Mouse (Mus musculus): ENCODE results near the gene Gm9789. TPM values are rescaled to one million over a fixed set of nuclear protein-coding genes. Genes with fewer than 3 reads are reported as not detected.

Gm9789 gene
- polyA plus RNA-seq (2014; fragmentation: Illumina TruSeq; extraction: RNeasy Lipid Tissue Mini Kit (QIAGEN cat#74804); ENCODE audit: low read depth, low replicate concordance), result not detected

GRCm38 (mm10) chr16:89157652-89158051 lies at the start of gene Gm9789:
Gm9789 (plus strand) TSS chr16:89157952.

GRCm38 (mm10) chr16:89140551-89140950 lies 17.2 kb upstream of the Gm9789 start, which contains the start of gene Gm6358:
Gm6358 (plus strand) TSS chr16:89140851.

GRCm38 (mm10) chr16:89150786-89151185 lies 7.0 kb upstream of the Gm9789 start, which contains the start of gene Gm10061:
Gm10061 (plus strand) TSS chr16:89151086.

GRCm38 (mm10) chr16:89169190-89169589 lies 11.4 kb downstream of the Gm9789 start, which contains the start of gene Gm7735:
Gm7735 (plus strand) TSS chr16:89169490.

DNA sequence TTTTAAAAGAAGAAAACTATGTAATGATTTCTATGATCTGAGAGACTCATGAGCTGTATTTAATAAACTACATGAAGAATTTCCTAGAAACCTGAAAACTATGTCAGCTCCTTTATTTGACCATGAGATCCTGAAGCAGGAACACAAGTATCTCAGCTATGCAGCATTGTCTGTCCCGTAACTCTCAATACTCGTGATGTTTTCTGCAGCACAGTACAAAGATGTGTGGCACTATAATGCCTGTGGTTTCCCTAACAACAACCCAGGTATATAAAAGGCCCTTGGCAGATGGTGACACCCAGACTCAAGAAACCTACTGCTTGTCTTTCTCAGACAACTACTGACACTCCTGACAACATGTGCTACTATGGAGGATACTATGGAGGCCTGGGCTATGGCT lies 16.7 kb downstream of the Gm9789 start, which contains the start of gene 1110057P08Rik:
Gene 1110057P08Rik, plus strand, starts transcription at position 301 of the 400 bp plus-strand sequence.

GRCm38 (mm10) chr16:89205561-89205960 lies 47.8 kb downstream of the Gm9789 start, which contains the start of gene Krtap20-2:
Krtap20-2 (plus strand) TSS chr16:89205861.

Other genes with a start within 250 kb of the Gm9789 start
- not detected for gene Krtap19-9b, start 225.7 kb upstream of the Gm9789 start, polyA plus RNA-seq (2014; fragmentation: Illumina TruSeq; extraction: RNeasy Lipid Tissue Mini Kit (QIAGEN cat#74804); ENCODE audit: low read depth, low replicate concordance)
- not detected for gene Krtap16-3, start 195.1 kb upstream of the Gm9789 start, polyA plus RNA-seq (2014; fragmentation: Illumina TruSeq; extraction: RNeasy Lipid Tissue Mini Kit (QIAGEN cat#74804); ENCODE audit: low read depth, low replicate concordance)
- not detected for gene Krtap22-2, start 147.2 kb upstream of the Gm9789 start, polyA plus RNA-seq (2014; fragmentation: Illumina TruSeq; extraction: RNeasy Lipid Tissue Mini Kit (QIAGEN cat#74804); ENCODE audit: low read depth, low replicate concordance)
- not detected for gene Gm10229, start 142.7 kb upstream of the Gm9789 start, polyA plus RNA-seq (2014; fragmentation: Illumina TruSeq; extraction: RNeasy Lipid Tissue Mini Kit (QIAGEN cat#74804); ENCODE audit: low read depth, low replicate concordance)
- gene Krtap6-1, start 126.3 kb upstream of the Gm9789 start, polyA plus RNA-seq (2014; fragmentation: Illumina TruSeq; extraction: RNeasy Lipid Tissue Mini Kit (QIAGEN cat#74804); ENCODE audit: low read depth, low replicate concordance), result not detected
- not detected for gene Gm10228, start 116.5 kb upstream of the Gm9789 start, polyA plus RNA-seq (2014; fragmentation: Illumina TruSeq; extraction: RNeasy Lipid Tissue Mini Kit (QIAGEN cat#74804); ENCODE audit: low read depth, low replicate concordance)
- gene Krtap6-5, start 110.1 kb upstream of the Gm9789 start, polyA plus RNA-seq (2014; fragmentation: Illumina TruSeq; extraction: RNeasy Lipid Tissue Mini Kit (QIAGEN cat#74804); ENCODE audit: low read depth, low replicate concordance), result not detected
- gene 1110025L11Rik, start 94.0 kb upstream of the Gm9789 start, polyA plus RNA-seq (2014; fragmentation: Illumina TruSeq; extraction: RNeasy Lipid Tissue Mini Kit (QIAGEN cat#74804); ENCODE audit: low read depth, low replicate concordance), result not detected
- not detected for gene Krtap6-3, start 73.9 kb upstream of the Gm9789 start, polyA plus RNA-seq (2014; fragmentation: Illumina TruSeq; extraction: RNeasy Lipid Tissue Mini Kit (QIAGEN cat#74804); ENCODE audit: low read depth, low replicate concordance)
- gene Gm6358, start 17.1 kb upstream of the Gm9789 start, polyA plus RNA-seq (2014; fragmentation: Illumina TruSeq; extraction: RNeasy Lipid Tissue Mini Kit (QIAGEN cat#74804); ENCODE audit: low read depth, low replicate concordance), result not detected
- gene Gm10061, start 6.9 kb upstream of the Gm9789 start, polyA plus RNA-seq (2014; fragmentation: Illumina TruSeq; extraction: RNeasy Lipid Tissue Mini Kit (QIAGEN cat#74804); ENCODE audit: low read depth, low replicate concordance), result not detected
- gene Gm7735, start 11.5 kb downstream of the Gm9789 start, polyA plus RNA-seq (2014; fragmentation: Illumina TruSeq; extraction: RNeasy Lipid Tissue Mini Kit (QIAGEN cat#74804); ENCODE audit: low read depth, low replicate concordance), result not detected
- gene 1110057P08Rik, start 16.8 kb downstream of the Gm9789 start, polyA plus RNA-seq (2014; fragmentation: Illumina TruSeq; extraction: RNeasy Lipid Tissue Mini Kit (QIAGEN cat#74804); ENCODE audit: low read depth, low replicate concordance), result not detected
- gene Krtap20-2, start 47.9 kb downstream of the Gm9789 start, polyA plus RNA-seq (2014; fragmentation: Illumina TruSeq; extraction: RNeasy Lipid Tissue Mini Kit (QIAGEN cat#74804); ENCODE audit: low read depth, low replicate concordance), result not detected
- gene Krtap21-1, start 245.9 kb downstream of the Gm9789 start, polyA plus RNA-seq (2014; fragmentation: Illumina TruSeq; extraction: RNeasy Lipid Tissue Mini Kit (QIAGEN cat#74804); ENCODE audit: low read depth, low replicate concordance), result not detected

All from adipose tissue, adult 10 weeks (tissue).